Mouse (Mus musculus): ENCODE measurements around the gene Nat8l. TPM values are rescaled to one million over a fixed set of nuclear protein-coding genes. Genes with fewer than 3 reads are reported as not detected.

Nat8l gene
- polyA plus RNA-seq, 1 experiment from 2014 or later = 4.7 TPM

- 0 out of 2 replicates have a peak, but pooled peaks have one; percentile 0 for ATAC-seq (ENCODE audit: low read depth)
- no peaks in the 10 kb centered on the region for H3K36me3 ChIP-seq
- H3K4me1 ChIP-seq (replicated peaks) = peaks cover 41% of the 10 kb centered on the region
- peaks cover 6% of the 10 kb centered on the region for H3K27me3 ChIP-seq
- no peaks in the 10 kb centered on the region for H3K9me3 ChIP-seq
- H3K9ac ChIP-seq = peak overlapping the region; percentile 94
- H3K27ac ChIP-seq (replicated peaks) = peak overlapping the region; percentile 97
- peak overlapping the region; percentile 93 for H3K4me3 ChIP-seq
- peak overlapping the region; percentile 76 for H3K4me2 ChIP-seq
- WGBS = 27% methylated on average over 28 of the region's 28 CpGs
These were observed 836 bp upstream of the Nat8l start for GRCm38 (mm10) chr5:33994671-33995625.

- no peaks in the 10 kb centered on the region for H3K9me3 ChIP-seq
- WGBS = under 1% methylated on average over 39 of the region's 55 CpGs
- H3K27me3 ChIP-seq = peaks cover 6% of the 10 kb centered on the region
- H3K27ac ChIP-seq (replicated peaks) = peak overlapping the region; percentile 97
- peaks cover 11% of the 10 kb centered on the region for H3K36me3 ChIP-seq
- peak overlapping the region; percentile 93 for H3K4me3 ChIP-seq
- H3K4me1 ChIP-seq (replicated peaks) = peaks cover 45% of the 10 kb centered on the region
- peak overlapping the region; percentile 94 for H3K9ac ChIP-seq
- peak; percentile 40 for ATAC-seq (ENCODE audit: low read depth)
- H3K4me2 ChIP-seq = peak overlapping the region; percentile 76
These were observed 886 bp downstream of the Nat8l start for GRCm38 (mm10) chr5:33996694-33997045.

GRCm38 (mm10) chr5:33997051-33997741 is 1.4 kb downstream of the Nat8l start:
- H3K4me2 ChIP-seq = peak overlapping the region; percentile 76
- under 1% methylated on average over 67 of the region's 80 CpGs for WGBS
- no peaks in the 10 kb centered on the region for H3K9me3 ChIP-seq
- peak overlapping the region; percentile 94 for H3K9ac ChIP-seq
- H3K36me3 ChIP-seq = peaks cover 17% of the 10 kb centered on the region
- peak overlapping the region; percentile 97 for H3K27ac ChIP-seq (replicated peaks)
- H3K27me3 ChIP-seq = peaks cover 6% of the 10 kb centered on the region
- peaks cover 45% of the 10 kb centered on the region for H3K4me1 ChIP-seq (replicated peaks)
- peak overlapping the region; percentile 93 for H3K4me3 ChIP-seq
- peak; percentile 28 for ATAC-seq (ENCODE audit: low read depth)

GRCm38 (mm10) chr5:33997829-33998504 is 2.2 kb downstream of the Nat8l start:
- Histone ChIP-seq H3K4me1 (replicated peaks) (peaks cover 51% of the 10 kb centered on the region), H3K9me3 (no peaks in the 10 kb centered on the region), H3K9ac (peak overlapping the region; percentile 94), H3K4me3 (peak overlapping the region; percentile 93), H3K36me3 (peaks cover 22% of the 10 kb centered on the region), H3K4me2 (peak overlapping the region; percentile 76), H3K27ac (replicated peaks) (peak overlapping the region; percentile 97; the same call in 1 of the 2 replicates), H3K27me3 (peaks cover 6% of the 10 kb centered on the region)
- ATAC-seq (ENCODE audit: low read depth) = no peak
- 68% methylated on average over 20 of the region's 20 CpGs for WGBS

- no peak overlapping the region for H3K27ac ChIP-seq (replicated peaks)
- peaks cover 6% of the 10 kb centered on the region for H3K27me3 ChIP-seq
- peak overlapping the region; percentile 94 for H3K9ac ChIP-seq
- no peaks in the 10 kb centered on the region for H3K9me3 ChIP-seq
- H3K4me1 ChIP-seq (replicated peaks) = peaks cover 51% of the 10 kb centered on the region
- H3K36me3 ChIP-seq = peaks cover 22% of the 10 kb centered on the region
- H3K4me2 ChIP-seq = peak overlapping the region; percentile 76
- ATAC-seq (ENCODE audit: low read depth) = no peak
- H3K4me3 ChIP-seq = peak overlapping the region; percentile 93
- 92% methylated on average over 3 of the region's 3 CpGs for WGBS
These were observed 2.7 kb downstream of the Nat8l start for GRCm38 (mm10) chr5:33998505-33998877.

GRCm38 (mm10) chr5:33999466-34000090 is 3.8 kb downstream of the Nat8l start:
- H3K36me3 ChIP-seq = peaks cover 22% of the 10 kb centered on the region
- peaks cover 6% of the 10 kb centered on the region; the same call in 1 of the 2 replicates for H3K27me3 ChIP-seq
- H3K27ac ChIP-seq (replicated peaks) = no peak overlapping the region
- no peak for ATAC-seq (ENCODE audit: low read depth)
- H3K4me1 ChIP-seq (replicated peaks) = peaks cover 49% of the 10 kb centered on the region
- peak overlapping the region; percentile 94 for H3K9ac ChIP-seq
- peak overlapping the region; percentile 76 for H3K4me2 ChIP-seq
- no peaks in the 10 kb centered on the region for H3K9me3 ChIP-seq
- WGBS = 84% methylated on average over 6 of the region's 6 CpGs
- H3K4me3 ChIP-seq = peak overlapping the region; percentile 93; the same call in 1 of the 2 replicates

- Histone ChIP-seq H3K27me3 (peaks cover 6% of the 10 kb centered on the region; the same call in 1 of the 2 replicates), H3K27ac (replicated peaks) (no peak overlapping the region), H3K4me2 (no peak overlapping the region), H3K4me1 (replicated peaks) (peaks cover 38% of the 10 kb centered on the region), H3K9me3 (no peaks in the 10 kb centered on the region), H3K4me3 (no peak overlapping the region), H3K36me3 (peaks cover 22% of the 10 kb centered on the region), H3K9ac (no peak overlapping the region)
- WGBS = 96% methylated on average over 25 of the region's 25 CpGs
- no peak for ATAC-seq (ENCODE audit: low read depth)
These were observed 5.0 kb downstream of the Nat8l start for GRCm38 (mm10) chr5:34000809-34001208.

- 91% methylated on average over 1 of the region's 1 CpGs for whole genome bisulfite sequencing
- Histone ChIP-seq H3K4me1 (replicated peaks) (peaks cover 38% of the 10 kb centered on the region), H3K36me3 (peaks cover 22% of the 10 kb centered on the region), H3K4me3 (no peak overlapping the region), H3K9me3 (no peaks in the 10 kb centered on the region), H3K9ac (no peak overlapping the region), H3K27me3 (peaks cover 6% of the 10 kb centered on the region; the same call in 1 of the 2 replicates), H3K27ac (replicated peaks) (no peak overlapping the region), H3K4me2 (no peak overlapping the region)
- ATAC-seq (ENCODE audit: low read depth) = no peak
These were observed 5.6 kb downstream of the Nat8l start for GRCm38 (mm10) chr5:34001401-34001800.

GRCm38 (mm10) chr5:34002636-34003035 is 6.9 kb downstream of the Nat8l start:
- H3K9me3 ChIP-seq = no peaks in the 10 kb centered on the region
- peaks cover 33% of the 10 kb centered on the region for H3K4me1 ChIP-seq (replicated peaks)
- peaks cover 22% of the 10 kb centered on the region for H3K36me3 ChIP-seq
- 82% methylated on average over 4 of the region's 4 CpGs for WGBS
- peaks cover 5% of the 10 kb centered on the region; the same call in 1 of the 2 replicates for H3K27me3 ChIP-seq
- no peak overlapping the region for H3K27ac ChIP-seq (replicated peaks)
- no peak overlapping the region for H3K4me2 ChIP-seq
- no peak overlapping the region for H3K9ac ChIP-seq
- ATAC-seq (ENCODE audit: low read depth) = no peak
- H3K4me3 ChIP-seq = no peak overlapping the region

- no peak overlapping the region for H3K9ac ChIP-seq
- H3K4me2 ChIP-seq = no peak overlapping the region
- no peak overlapping the region for H3K4me3 ChIP-seq
- WGBS = 85% methylated on average over 5 of the region's 5 CpGs
- ATAC-seq (ENCODE audit: low read depth) = no peak
- no peak overlapping the region for H3K27ac ChIP-seq (replicated peaks)
- peaks cover 14% of the 10 kb centered on the region for H3K4me1 ChIP-seq (replicated peaks)
- no peaks in the 10 kb centered on the region for H3K27me3 ChIP-seq
- H3K9me3 ChIP-seq = no peaks in the 10 kb centered on the region
- H3K36me3 ChIP-seq = peaks cover 22% of the 10 kb centered on the region
These were observed 8.8 kb downstream of the Nat8l start for GRCm38 (mm10) chr5:34004618-34005017.

GRCm38 (mm10) chr5:34006832-34007231 is 11.0 kb downstream of the Nat8l start:
- no peak overlapping the region for H3K9ac ChIP-seq
- no peaks in the 10 kb centered on the region for H3K27me3 ChIP-seq
- no peak for ATAC-seq (ENCODE audit: low read depth)
- H3K36me3 ChIP-seq = peaks cover 9% of the 10 kb centered on the region
- no peaks in the 10 kb centered on the region for H3K9me3 ChIP-seq
- H3K4me3 ChIP-seq = no peak overlapping the region
- WGBS = 89% methylated on average over 4 of the region's 4 CpGs
- 0 out of 2 replicates have a peak, but pooled peaks cover 6% of the 10 kb centered on the region for H3K4me1 ChIP-seq (replicated peaks)
- H3K4me2 ChIP-seq = no peak overlapping the region
- H3K27ac ChIP-seq (replicated peaks) = no peak overlapping the region
